Mouse (Mus musculus) activated CD4-positive, CD25-positive, alpha-beta regulatory T cell, adult 4 months (primary cell): ENCODE results near the gene Ric8b. TPM values are rescaled to one million over a fixed set of nuclear protein-coding genes. Genes with fewer than 3 reads are reported as not detected.

Experiments used
- ATAC-seq: one replicate; pipeline ENCODE4 v1.8.0; 2017
- polyA plus RNA-seq, 2 experiments: library from polyadenylated mRNA; unstranded; fragments of 100-300 nt; shearing (Covaris generic); gene quantifications; one replicate each; pipeline ENCODE4 v1.2.1; 2017

Gene Ric8b
- polyA plus RNA-seq, 2 experiments from 2014 or later = 5.6 to 7.4 TPM

DNA sequence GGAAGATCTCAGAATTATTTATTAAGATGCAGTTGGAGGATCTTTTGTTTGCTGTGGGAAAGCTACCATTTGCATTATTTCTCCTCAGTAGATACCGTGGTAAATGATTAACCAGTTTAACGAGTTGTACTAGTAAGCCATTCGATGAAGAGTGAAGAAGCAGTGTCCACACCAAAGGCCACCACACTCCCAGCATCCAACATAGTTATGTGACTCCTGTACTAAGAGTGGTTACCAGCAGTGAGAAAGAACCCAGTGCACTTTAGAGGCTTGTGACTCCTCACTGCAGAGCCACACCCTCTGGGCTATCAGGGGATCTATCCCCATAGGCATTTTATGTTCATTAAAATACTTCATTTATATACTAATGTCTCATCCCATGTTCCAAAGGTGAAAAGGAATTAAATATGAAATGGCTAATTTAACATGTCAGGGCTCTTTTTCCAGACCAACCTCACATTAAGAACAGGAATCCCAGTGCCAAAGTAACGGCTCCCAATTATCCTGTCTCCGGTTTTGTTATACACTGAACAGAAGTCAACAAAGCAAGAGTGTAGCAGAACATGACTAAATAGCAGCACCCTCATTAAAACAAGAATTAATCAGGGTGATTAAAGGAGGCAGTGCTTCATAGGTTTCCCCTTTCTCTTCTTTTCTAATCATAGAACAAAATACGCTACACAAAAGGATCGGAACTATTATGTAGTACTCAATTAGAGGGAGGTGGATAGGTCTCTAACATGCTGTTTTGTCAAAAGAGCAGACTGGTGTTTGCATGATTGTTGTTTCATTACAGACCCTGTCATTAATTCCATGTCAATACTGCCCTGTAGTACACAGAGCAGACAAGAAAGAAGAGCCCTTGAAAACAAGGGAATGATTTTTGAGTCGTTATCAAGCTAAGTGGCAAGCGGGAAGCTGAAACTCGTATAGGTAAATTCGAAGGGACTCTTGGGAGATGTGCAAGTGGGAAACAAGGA lies 90.7 kb downstream of the Ric8b start:
- ATAC-seq = no peak

GRCm38 (mm10) chr10:85011066-85011465 lies 93.7 kb downstream of the Ric8b start:
- ATAC-seq = no peak

- peak; percentile 85 for ATAC-seq
Measured at GRCm38 (mm10) chr10:85013464-85013863, 96.0 kb downstream of the Ric8b start.

GRCm38 (mm10) chr10:85013924-85014428 lies 96.6 kb downstream of the Ric8b start:
- ATAC-seq = no peak

DNA sequence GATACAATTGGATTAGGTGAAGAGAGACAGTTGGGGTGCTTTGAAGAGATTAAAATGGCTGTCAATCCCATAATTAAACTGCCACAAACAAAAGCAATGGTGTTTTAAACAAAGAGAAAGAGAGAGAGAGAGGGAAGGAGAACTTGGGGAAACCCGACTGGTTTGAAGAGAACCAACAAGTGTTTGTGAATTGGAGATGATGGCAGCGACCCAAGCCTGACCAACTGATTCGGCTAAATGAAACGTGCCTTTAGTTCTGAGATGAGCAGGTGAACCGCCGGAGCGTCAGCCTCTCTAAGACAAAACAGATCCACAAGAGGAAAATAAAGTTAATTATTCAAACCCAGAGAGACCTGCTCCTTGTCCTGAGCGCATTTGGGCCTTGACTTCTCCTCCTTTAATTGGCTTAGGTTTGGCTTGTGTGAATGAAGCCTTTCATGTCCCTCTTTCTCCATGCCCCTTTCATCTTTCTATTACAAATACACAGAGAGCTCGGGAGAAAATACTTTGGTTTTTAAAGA lies 97.1 kb downstream of the Ric8b start:
- ATAC-seq = no peak

DNA sequence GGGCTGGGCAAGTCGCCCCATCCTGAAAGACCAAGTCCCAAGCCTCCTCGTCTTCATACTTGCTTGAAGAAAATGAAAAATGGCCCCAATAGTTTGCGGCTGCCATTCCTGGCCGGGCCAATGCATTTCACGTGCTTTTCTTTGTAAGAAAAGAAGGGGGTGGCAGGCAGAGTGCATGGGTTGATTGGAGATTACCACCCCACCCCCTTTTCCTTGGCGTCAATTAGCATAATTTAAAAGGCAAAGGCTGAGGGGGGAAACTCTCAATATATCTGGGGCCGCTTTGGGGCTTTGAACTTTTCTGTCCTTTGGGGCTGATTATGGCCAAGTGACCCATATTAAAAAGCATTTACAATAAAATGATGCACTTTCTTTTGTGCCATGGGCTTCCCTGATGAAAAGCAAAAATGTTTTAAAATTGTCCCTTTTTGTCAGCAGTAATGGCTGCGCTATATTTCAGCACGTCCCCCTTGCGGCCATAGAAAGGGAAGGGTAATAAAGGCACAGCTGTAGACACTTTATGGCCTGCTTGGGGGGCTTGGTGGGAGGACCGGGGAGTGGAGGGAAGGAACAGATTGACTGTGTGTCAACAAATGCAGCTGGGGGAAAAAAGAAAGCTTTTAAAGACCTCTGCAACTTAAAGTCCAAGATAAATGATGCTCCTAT lies 105.4 kb downstream of the Ric8b start:
- ATAC-seq = no peak

- ATAC-seq = no peak
Measured at GRCm38 (mm10) chr10:85023313-85023666, 105.9 kb downstream of the Ric8b start.

DNA sequence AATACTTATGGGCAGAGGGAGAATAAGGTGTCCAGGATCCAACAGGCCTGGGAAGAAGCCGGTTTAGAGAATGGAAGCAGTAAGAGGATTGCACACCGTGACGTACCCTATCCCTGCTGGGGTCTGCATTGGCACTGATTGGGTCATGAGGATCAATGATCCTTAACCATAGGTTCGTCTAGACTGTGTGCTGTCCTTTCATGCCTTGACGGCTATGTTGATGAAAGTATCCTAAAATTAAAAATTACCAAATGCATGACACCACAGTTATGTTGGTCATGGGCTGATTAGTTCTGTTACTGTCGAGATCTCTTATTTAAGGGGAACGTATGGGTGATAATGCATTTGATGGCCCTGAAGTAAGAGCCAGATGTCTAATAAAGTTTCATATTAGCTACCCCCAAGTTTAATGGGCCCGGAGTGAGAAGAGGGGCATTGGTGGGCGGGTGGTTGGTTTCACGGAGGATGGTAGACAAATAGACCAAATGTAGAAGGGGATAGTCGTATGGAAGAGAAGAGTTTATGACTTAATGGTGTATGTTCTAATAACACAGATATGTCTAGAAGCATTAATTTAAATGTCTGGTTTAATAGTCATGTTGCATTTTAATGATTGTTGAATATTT lies 108.5 kb downstream of the Ric8b start:
- peak; percentile 100 for ATAC-seq

DNA sequence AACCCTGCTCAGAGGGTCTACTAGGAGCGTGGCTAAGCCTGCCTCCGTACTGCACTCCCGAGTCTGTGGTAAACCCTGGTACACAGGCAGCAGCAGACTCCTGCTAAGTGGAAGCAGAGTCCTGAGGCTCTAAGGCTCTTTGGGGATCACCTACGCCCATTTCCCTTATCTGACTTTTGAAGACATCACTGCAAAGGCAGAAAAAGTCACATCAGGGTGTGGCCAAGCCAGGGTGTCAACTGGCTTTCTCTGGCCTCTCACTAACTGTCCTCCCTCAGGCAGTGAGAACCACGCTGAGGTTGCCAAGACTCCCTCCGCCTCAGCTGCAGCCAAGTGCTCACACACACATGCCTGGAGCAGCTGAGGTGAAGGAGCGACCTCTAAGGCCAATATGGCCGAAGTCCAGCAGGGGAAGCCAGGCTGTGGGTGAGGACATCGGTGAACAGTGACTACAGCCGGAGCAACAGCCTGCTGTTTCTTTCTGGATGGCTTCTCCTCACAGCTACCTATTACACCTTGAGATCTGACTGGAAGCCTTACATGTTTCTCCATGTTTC lies 110.3 kb downstream of the Ric8b start:
- no peak for ATAC-seq

GRCm38 (mm10) chr10:85035131-85035725 lies 117.8 kb downstream of the Ric8b start:
- ATAC-seq = no peak

GRCm38 (mm10) chr10:85038147-85038546 lies 120.7 kb downstream of the Ric8b start:
- no peak for ATAC-seq

GRCm38 (mm10) chr10:85038852-85039251 lies 121.4 kb downstream of the Ric8b start:
- ATAC-seq = no peak

DNA sequence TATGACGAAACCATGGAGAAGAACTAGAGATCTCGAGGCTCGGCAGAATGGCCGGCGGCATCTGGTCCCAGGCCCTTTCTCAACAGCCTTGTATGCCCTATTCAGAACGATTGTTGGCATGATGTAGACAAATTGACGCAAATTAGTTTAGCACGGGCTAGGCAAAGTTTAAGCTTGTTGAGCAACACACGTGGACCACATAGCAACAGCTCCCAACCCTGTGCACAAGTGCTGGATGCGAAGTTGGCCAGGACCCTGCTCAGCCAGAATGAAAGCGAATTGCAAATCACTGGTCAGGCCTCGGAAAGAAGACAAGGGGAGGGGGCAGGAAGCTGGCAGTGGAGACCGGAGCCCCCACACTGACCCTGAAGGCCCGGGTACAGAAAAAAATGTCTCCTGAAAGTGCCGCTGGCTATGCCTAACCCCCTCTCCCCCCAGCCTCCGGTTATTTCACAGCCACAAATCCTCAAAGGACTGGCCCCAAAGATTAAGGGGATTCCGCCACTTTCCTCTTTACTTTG lies 126.8 kb downstream of the Ric8b start:
- no peak for ATAC-seq

DNA sequence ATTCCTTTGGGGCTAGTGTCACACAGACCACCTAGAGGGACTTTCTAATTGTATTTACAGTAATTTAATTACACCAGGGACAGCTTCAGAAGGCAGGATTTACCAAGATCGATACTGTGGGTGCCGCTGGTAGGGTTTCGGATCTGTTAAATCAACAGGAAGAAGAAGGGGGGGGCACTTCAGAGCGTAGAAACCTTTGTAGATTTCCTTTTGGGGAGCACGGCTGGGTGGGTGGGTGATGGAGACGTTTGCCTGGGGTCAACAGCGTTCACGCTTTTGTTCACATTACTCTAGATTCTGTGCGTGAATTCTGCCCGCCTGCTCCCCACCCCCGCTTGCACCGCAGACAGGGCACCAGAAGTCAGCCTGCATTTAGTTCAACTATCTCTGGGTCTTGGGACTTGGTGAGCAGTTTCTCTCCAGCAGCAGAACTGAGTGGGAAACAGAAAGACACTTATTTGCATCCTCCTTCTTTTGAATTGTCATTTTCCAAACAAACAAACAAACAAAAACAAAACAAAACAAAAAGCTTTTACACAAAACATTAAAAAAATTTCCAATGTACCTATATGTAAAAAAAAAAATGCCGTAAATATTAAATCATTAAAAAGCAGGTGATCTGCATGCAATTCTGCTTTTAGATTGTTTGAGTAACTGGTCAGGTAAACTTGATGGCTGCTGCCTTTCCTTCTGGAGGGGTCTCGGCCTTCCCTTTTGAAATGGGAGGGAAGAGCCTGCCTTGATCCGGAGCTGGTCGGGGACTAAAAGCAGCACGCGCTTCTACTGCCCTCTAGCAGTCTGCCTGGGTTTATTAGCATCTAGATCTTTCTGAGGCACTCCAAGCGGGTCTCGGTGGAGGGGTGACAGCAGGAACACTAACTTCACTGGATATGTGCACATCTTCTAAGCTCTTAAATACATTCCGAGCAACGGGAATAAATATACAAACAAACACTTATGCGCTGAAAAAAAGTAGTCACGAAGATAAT lies 127.6 kb downstream of the Ric8b start:
- ATAC-seq = peak; percentile 74

DNA sequence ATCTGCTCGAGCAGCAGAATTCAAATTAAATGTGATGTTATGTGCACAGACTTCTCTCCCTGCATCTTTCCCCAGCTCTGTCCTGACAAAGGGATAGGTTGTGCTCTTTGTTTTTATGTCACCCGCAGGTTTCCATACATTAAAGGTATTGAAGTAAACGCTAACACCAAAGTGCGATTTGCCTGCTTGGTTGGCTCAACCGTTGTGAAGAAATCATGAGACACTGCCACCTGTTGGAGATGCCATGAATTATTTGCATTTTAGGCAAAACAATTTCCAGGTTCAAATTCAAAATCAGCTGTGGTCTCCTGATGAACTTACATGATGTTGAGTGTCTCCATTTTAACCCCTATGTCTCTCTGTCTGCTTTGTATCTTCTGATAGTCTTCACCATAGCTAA lies 129.2 kb downstream of the Ric8b start:
- peak; percentile 41 for ATAC-seq

- ATAC-seq = no peak
Measured at GRCm38 (mm10) chr10:85048008-85048407, 130.6 kb downstream of the Ric8b start.

- no peak for ATAC-seq
Measured at GRCm38 (mm10) chr10:85050668-85051208, 133.3 kb downstream of the Ric8b start.

- ATAC-seq = no peak
Measured at GRCm38 (mm10) chr10:85052451-85052850, 135.0 kb downstream of the Ric8b start.

DNA sequence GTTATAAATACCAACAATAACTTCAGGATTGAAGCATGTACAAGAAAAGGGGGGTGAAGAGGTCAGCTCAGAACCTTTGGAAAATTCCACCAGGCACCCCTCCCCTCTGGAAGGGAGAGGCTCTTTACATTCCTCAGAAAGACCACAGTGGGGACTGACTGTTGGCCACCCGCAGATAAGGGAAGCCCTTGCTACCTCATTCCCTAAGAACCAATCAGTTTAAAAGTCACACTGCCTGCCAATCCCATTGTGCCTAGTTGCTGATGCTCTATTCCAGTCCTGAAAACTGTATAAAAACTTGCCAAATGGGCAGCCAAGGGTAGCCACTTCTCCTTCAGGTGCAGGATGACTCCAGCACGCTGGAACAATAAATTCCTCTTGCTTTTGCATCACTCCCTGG lies 137.5 kb downstream of the Ric8b start:
- no peak for ATAC-seq
